Comparison of ENCODE assay signal across 9 mouse cellular contexts in the genomic region with DNA sequence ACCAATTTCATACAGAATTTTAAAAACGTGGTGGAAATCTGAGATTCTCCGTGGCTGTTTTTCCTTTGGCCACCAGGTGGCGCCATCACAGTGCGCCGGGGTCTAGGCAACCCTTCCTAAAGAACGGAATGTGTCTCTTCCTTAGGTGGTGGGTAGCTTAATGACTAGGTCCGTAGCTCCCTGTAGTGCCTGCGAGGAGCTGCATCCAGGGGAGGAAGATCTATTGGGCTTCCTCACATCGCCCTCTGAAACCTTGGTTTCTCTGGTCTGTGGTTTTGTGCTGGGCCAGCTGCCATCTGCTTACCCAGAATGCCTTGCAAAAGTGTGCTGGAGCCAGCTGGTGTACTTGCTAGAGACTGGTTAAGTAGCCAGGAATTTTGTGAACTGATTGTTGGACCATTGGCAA.
A peak's percentile ranks its signal among the peaks of the same experiment; 100 is the strongest.
DNase-seq lines count a peak whose midpoint lies in the region; ATAC-seq and TF ChIP-seq lines count a peak whose summit lies in the region.
"Had no signal": no experiment of that assay in that cellular context is flagged by ENCODE, and none has a peak within 500 bp of the region (broad histone marks: within the 10 kb centered on the region; RNA-seq: fewer than 3 reads in every experiment).

No protein-coding gene starts in this region.

- H3K4me1 ChIP-seq in bone marrow macrophage, adult 2 months (ENCODE audit: control insufficient read depth, insufficient read depth, low read length): no peaks in the 10 kb centered on the region
- H3K4me1 ChIP-seq in embryonic facial prominence, embryonic 15.5 days: peaks cover 26% of the 10 kb centered on the region
- 0 out of 2 replicates have a peak, but pooled peaks cover 3% of the 10 kb centered on the region for H3K4me1 ChIP-seq in heart, embryonic 10.5 days
- H3K4me1 ChIP-seq in kidney, embryonic 14.5 days (ENCODE audit: control insufficient read depth, insufficient read depth, low read length): no peaks in the 10 kb centered on the region
- H3K4me1 ChIP-seq in limb, embryonic 13.5 days: peaks cover 30% of the 10 kb centered on the region

- H3K9me3 ChIP-seq in embryonic facial prominence, embryonic 15.5 days (replicated peaks): no peaks in the 10 kb centered on the region
- H3K9me3 ChIP-seq in heart, embryonic 10.5 days: no peaks in the 10 kb centered on the region
- H3K9me3 ChIP-seq in kidney, embryonic 14.5 days (ENCODE audit: control insufficient read depth, low read length): no peaks in the 10 kb centered on the region
- H3K9me3 ChIP-seq in limb, embryonic 13.5 days: no peaks in the 10 kb centered on the region
- H3K9me3 ChIP-seq: embryonic facial prominence, embryonic 12.5 days had no signal

- no peak overlapping the region for H3K9ac ChIP-seq in embryonic facial prominence, embryonic 15.5 days
- H3K9ac ChIP-seq in kidney, embryonic 14.5 days (ENCODE audit: low read depth, low read length): no peak overlapping the region
- H3K9ac ChIP-seq in limb, embryonic 13.5 days: no peak overlapping the region
- H3K9ac ChIP-seq: embryonic facial prominence, embryonic 12.5 days had no signal

- 2% methylated on average over 9 of the region's 9 CpGs for WGBS in embryonic facial prominence, embryonic 15.5 days
- 3% methylated on average over 9 of the region's 9 CpGs for WGBS in heart, embryonic 10.5 days
- 4% methylated on average over 9 of the region's 9 CpGs for WGBS in kidney, embryonic 14.5 days
- 2% methylated on average over 9 of the region's 9 CpGs for WGBS in limb, embryonic 13.5 days

- no peak overlapping the region for H3ac ChIP-seq in myocyte (ENCODE audit: control insufficient read depth, insufficient read length)

- H3K27ac ChIP-seq in bone marrow macrophage, adult 2 months (ENCODE audit: insufficient read depth, low read depth, low read length): no peak overlapping the region
- no peak overlapping the region for H3K27ac ChIP-seq in embryonic facial prominence, embryonic 15.5 days (replicated peaks)
- no peak overlapping the region for H3K27ac ChIP-seq in heart, embryonic 10.5 days
- H3K27ac ChIP-seq in kidney, embryonic 14.5 days (ENCODE audit: low read depth, low read length): no peak overlapping the region
- H3K27ac ChIP-seq in limb, embryonic 13.5 days: no peak overlapping the region
- H3K27ac ChIP-seq: embryonic facial prominence, embryonic 12.5 days had no signal

- TF ChIP-seq CTCF in bone marrow macrophage, adult 2 months (IDR thresholded peaks at IDR 0.05; ENCODE audit: low read depth, low read length): peak; percentile 98

- no peaks in the 10 kb centered on the region for H3K36me3 ChIP-seq in embryonic facial prominence, embryonic 15.5 days
- H3K36me3 ChIP-seq in heart, embryonic 10.5 days: no peaks in the 10 kb centered on the region
- H3K36me3 ChIP-seq in kidney, embryonic 14.5 days (ENCODE audit: control insufficient read depth, insufficient read depth, low read length): no peaks in the 10 kb centered on the region
- H3K36me3 ChIP-seq in limb, embryonic 13.5 days: no peaks in the 10 kb centered on the region
- no peaks in the 10 kb centered on the region for H3K36me3 ChIP-seq in myocyte (ENCODE audit: control insufficient read depth, insufficient read depth)
- H3K36me3 ChIP-seq: embryonic facial prominence, embryonic 12.5 days had no signal

- TF ChIP-seq POLR2A in bone marrow macrophage, adult 2 months (IDR thresholded peaks at IDR 0.05; ENCODE audit: borderline replicate concordance, low read depth, low read length): no peak
- TF ChIP-seq POLR2A in myocyte (IDR thresholded peaks at IDR 0.05; ENCODE audit: insufficient read length, low read depth): no peak

- H3K4me3 ChIP-seq in bone marrow macrophage, adult 2 months (ENCODE audit: insufficient read depth, low read length): no peak overlapping the region
- H3K4me3 ChIP-seq in embryonic facial prominence, embryonic 15.5 days (replicated peaks): no peak overlapping the region
- peak overlapping the region; percentile 36 for H3K4me3 ChIP-seq in heart, embryonic 10.5 days
- no peak overlapping the region for H3K4me3 ChIP-seq in kidney, embryonic 14.5 days (ENCODE audit: low read length)
- H3K4me3 ChIP-seq in limb, embryonic 13.5 days: no peak overlapping the region
- H3K4me3 ChIP-seq in myocyte: no peak overlapping the region
- H3K4me3 ChIP-seq: embryonic facial prominence, embryonic 12.5 days had no signal

- H3K27me3 ChIP-seq in embryonic facial prominence, embryonic 15.5 days: no peaks in the 10 kb centered on the region
- H3K27me3 ChIP-seq in heart, embryonic 10.5 days (ENCODE audit: insufficient read depth, poor library complexity, severe bottlenecking): 0 out of 2 replicates have a peak, but pooled peaks cover 16% of the 10 kb centered on the region
- no peaks in the 10 kb centered on the region for H3K27me3 ChIP-seq in kidney, embryonic 14.5 days (ENCODE audit: control insufficient read depth, insufficient read depth, low read length)
- H3K27me3 ChIP-seq in limb, embryonic 13.5 days: no peaks in the 10 kb centered on the region
- peaks cover 5% of the 10 kb centered on the region for H3K27me3 ChIP-seq in myocyte (ENCODE audit: control insufficient read depth, insufficient read depth, insufficient read length)

- H3K4me2 ChIP-seq in embryonic facial prominence, embryonic 15.5 days (replicated peaks): peak overlapping the region; percentile 41
- peak overlapping the region; percentile 33 for H3K4me2 ChIP-seq in kidney, embryonic 14.5 days (replicated peaks; ENCODE audit: low read depth, low read length)
- H3K4me2 ChIP-seq in limb, embryonic 13.5 days (replicated peaks): peak overlapping the region; percentile 44
- peak overlapping the region; percentile 39 for H3K4me2 ChIP-seq in myocyte (ENCODE audit: low read depth)
- H3K4me2 ChIP-seq: embryonic facial prominence, embryonic 12.5 days had no signal

- H3K79me2 ChIP-seq in myocyte (ENCODE audit: control insufficient read depth, insufficient read depth): no peaks in the 10 kb centered on the region

- DNase-seq in B cell, adult 2 months: peak; percentile 4 to 22
- no peak for DNase-seq in heart, embryonic 10.5 days (ENCODE audit: low spot score)
- peak; percentile 60 for DNase-seq in testis, postnatal 14 days (ENCODE audit: low spot score)

- ATAC-seq in embryonic facial prominence, embryonic 15.5 days (ENCODE audit: insufficient number of reproducible peaks, low FRiP score, low TSS enrichment, low read depth): peak; percentile 74; the same call in 1 of the 2 replicates
- no peak for ATAC-seq in kidney, embryonic 14.5 days (ENCODE audit: low FRiP score, low TSS enrichment)
- ATAC-seq in limb, embryonic 13.5 days (ENCODE audit: low FRiP score, low read depth): no peak

TF ChIP-seq in myocyte, 11 proteins besides CTCF, POLR2A, EP300 and RAD21:
- no peak for TF ChIP-seq CEBPB (IDR thresholded peaks at IDR 0.05; ENCODE audit: insufficient read depth, poor library complexity, severe bottlenecking)
- TF ChIP-seq POLR2AphosphoS2 (IDR thresholded peaks at IDR 0.05; ENCODE audit: insufficient read length, low read depth): no peak
- TF ChIP-seq TCF12 (IDR thresholded peaks at IDR 0.05; ENCODE audit: insufficient read depth, poor library complexity, severe bottlenecking): no peak
- TF ChIP-seq MYOG (IDR thresholded peaks at IDR 0.05; ENCODE audit: control insufficient read depth in 1 of 3, insufficient read depth in 1 of 3, insufficient read length in 2 of 3, low read depth in 2 of 3): no peak
- TF ChIP-seq MYOD1 (IDR thresholded peaks at IDR 0.05; ENCODE audit: control insufficient read depth in 1 of 3, insufficient read length in 2 of 3, low read depth in 2 of 3): no peak
- no peak for TF ChIP-seq E2F4 (IDR thresholded peaks at IDR 0.05; ENCODE audit: insufficient read depth)
- no peak for TF ChIP-seq SRF (IDR thresholded peaks at IDR 0.05; ENCODE audit: control insufficient read depth, insufficient read length, low read depth)
- no peak for TF ChIP-seq USF1 (IDR thresholded peaks at IDR 0.05; ENCODE audit: low read depth)
- TF ChIP-seq MAX (IDR thresholded peaks at IDR 0.05; ENCODE audit: low read depth): no peak
- TF ChIP-seq REST (IDR thresholded peaks at IDR 0.05; ENCODE audit: insufficient read depth, insufficient read length): no peak
- no peak for TF ChIP-seq TCF3 (IDR thresholded peaks at IDR 0.05; ENCODE audit: insufficient read length, low read depth)
